Mouse (Mus musculus) heart, adult 8-10 months (tissue): ENCODE measurements around the gene Eya4. TPM values are rescaled to one million over a fixed set of nuclear protein-coding genes. Genes with fewer than 3 reads are reported as not detected.

ENCODE experiments used
- DNase-seq: peaks from one replicate; pipeline ENCODE4 v3.0.0; 2022; ENCODE audit warnings: low spot score
- total RNA-seq, 4 experiments: library from RNA; stranded (reverse); gene quantifications; 2 replicates each; pipeline ENCODE4 v1.2.4; 2022

Gene Eya4
- total RNA-seq, 4 experiments from 2014 or later: 0.11 to 0.57 (median 0.33) TPM

DNA sequence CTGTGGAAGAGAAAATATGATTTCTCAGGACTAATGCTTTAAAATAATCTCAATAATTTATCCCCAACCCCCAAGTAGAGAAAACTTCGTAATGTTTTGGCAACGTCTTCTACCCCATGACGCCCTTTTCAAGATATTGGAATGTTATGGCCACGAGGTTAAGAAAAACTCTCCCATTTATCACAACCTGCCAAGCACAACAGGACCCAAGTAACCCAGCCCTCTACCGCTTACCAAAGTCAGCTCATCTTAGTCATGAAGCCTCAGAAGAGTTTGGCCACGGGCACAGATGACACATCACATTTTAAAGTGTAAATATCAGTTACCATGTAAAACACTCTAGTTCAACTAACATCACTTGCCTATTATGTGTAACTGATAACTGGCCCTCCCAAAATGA is 117.2 kb downstream of the Eya4 start:
- DNase-seq: no peak

DNA sequence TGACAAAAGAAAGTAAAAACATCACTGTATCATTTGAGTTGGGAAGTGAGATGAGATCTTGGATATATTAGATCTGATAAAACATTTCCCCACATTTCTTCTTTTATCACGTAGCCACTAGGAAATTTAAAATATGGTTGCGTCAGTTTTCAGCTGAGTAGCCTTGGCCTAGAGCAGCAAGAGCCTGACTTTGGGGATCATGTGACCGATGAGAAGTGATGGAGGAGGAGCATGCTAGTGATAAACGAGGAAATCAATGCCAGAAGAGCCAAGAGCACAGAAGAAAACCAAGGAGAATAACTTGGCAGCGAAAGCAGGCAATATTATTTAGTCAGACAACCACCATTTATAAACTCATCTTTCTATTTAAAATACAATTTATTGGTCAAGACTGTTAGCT is 119.7 kb downstream of the Eya4 start:
- no peak for DNase-seq

DNA sequence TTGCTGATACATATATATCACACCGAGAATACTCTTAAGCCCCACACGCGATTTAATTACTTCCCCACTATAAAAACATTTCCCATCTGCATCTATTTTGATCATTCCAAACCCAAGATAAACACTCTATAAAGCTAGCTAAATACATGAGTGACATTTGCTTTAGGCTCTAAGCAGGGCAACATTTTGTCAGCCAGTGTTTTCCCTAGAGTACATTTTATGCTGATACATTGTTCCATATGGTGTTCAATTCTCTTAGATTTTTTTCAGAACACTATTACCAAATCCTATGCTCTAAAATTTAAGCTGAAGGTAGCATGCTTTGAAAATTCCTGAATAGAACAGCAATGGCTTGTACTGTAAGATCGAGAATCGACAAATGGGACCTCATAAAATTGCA is 127.2 kb downstream of the Eya4 start:
- DNase-seq: no peak

DNA sequence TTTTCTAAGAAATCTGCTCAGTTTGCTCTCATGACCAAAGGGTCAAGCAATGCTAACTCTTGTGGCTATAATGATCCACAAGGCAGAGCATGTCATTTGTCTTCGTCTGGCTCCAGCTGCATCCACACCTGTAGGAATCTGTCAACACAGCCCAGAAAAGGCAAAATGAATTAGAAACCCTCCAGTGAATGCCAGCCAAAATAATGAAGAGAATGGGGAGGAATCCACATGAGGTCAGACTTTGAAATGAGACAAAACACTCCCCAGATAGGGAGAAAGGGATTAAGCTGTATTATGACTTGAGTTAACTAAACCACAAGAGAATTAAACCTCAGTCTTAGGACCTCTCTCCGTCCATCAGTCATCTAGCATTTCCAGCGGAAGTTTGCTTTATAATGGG is 130.2 kb downstream of the Eya4 start:
- no peak for DNase-seq

DNA sequence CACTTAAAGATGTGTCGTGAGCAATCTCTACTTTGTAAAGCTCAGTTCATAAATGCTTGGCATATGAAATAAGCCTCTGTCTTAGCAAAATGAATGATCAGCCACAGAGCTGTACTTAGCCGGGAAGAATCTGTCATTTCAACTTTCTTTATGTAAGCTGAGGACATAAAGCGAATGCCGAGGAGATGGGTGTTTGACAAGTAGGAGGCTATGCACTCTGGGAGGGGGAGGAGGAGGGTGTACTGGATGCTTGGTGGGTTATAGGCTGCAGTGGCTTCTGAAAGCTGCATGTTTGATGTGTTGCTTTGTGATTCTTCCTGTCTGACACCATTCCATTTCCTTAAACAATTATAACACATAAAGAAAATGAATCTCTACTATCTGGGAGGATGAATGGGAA is 133.8 kb downstream of the Eya4 start:
- DNase-seq: no peak

DNA sequence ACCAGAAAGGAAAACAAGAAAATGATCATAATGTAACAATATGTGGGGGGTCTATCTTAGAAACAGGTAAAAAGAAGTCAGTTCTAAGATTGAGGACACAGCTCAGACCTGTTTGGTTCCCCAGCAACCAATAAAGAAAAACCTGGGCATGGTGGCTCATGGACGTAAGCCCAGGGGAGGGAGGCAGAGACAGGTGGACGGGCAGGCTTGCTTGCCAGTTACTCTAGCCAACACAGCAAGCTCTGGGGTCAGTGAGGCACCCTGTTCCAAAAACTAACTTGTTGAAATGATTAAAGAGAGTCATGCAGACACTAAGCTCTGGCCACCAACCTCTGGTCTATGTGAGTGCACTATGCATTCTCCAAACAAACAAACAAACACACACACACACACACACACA is 139.2 kb downstream of the Eya4 start:
- DNase-seq: no peak

DNA sequence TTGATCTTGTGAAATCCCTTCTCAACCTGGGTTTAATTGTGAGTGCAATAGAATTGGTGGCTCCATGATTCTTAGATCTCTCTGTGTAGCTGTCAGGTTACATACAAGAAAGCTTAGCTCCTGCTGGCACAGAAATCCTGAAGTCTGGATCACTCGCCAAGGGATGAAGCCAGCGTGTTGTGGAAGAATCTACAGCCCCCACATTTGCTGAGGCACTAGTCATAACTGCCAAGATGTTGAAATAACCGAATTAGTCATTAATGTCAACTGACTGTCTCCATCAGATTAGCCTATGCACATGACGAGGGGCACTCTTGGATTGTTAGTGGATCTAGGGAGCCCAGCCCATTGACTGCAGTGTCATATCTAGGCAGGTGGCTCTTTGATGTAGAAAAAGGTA is 146.7 kb downstream of the Eya4 start:
- DNase-seq: no peak

DNA sequence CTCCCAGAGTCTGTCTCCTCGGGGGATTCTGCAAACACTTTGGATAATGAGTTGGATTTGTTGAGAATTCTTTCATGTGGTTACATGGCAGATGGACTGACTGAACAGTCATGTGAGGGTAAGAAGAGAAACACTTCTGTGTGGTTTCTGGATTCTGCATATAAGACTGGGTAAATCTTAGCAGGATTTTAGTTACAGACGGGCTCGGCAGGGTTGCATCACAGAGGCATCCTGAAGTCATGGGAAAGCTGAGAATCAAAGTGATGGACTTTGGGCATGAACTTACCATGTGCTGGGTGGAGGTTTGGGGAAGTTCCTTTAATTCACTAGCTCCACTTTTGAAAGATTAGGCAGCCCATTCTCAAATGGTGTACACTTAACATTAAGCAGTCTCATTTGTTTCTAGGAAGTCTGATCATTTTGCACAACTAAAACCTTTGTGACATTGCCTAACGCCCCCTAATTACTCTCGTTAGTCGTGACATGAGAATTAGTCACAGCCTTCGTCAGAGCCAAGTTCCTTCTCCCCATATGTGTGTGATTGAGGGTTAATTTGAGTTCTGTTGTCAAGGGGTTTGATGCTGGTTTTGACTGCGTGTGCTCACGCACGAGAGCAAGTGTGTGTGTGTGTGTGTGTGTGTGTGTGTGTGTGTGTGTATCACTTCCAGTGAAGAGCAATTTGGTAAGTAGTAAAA is 147.3 kb downstream of the Eya4 start:
- no peak for DNase-seq

DNA sequence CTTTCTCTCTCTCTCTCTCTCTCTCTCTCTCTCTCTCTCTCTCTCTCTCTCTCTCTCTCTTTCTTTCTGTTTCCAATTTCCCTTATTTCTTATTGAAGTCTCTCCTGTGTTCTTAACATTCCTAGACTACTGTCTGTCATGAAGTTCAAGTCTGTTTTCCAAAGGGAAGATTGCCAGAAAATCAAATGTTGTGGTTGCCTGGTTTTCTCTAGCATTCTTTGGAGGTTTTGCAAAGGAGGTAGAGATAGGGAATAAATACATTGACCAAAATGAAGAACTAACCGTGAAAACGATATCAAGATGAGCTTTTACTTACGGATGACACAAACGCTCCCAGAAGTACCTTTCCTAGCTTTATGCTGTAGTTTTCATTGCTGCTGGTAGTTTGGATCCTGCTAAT is 148.0 kb downstream of the Eya4 start:
- no peak for DNase-seq

DNA sequence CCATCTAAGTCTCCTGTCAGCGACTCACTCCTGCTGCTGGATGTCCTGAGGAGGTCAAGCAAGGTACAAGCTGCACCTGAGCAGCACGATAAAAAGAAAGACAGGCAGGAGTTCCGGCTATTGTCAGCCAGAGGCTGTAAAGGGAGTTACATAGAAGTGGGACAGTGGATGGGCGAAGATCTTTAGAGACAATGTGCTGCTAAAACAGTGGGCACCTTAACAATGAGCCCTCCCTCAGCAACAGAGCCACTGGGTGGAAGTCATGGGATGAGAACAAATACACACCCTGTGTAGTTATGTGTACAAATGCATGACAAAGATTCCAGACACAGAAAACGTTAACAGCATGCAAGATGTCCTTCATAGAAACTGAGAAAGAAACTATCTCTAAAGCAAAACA is 152.3 kb downstream of the Eya4 start:
- no peak for DNase-seq

DNA sequence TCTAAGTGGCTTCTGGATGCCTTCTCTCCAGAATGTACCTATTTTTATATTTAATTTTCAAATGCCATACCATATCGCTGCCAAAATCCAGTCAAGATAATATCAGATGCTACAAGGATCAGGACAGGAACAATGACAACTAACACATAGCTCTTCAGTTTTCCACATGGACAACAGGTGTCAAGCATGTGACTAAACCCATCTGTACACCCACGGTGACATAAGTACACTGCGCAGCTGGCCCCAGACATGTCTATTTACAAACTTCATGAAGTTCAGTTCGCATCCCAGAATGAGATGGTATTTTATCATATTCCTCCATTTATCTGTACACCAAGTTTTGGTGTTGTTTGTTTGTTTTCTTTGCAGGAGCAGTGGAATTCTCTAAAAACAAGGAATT is 154.2 kb downstream of the Eya4 start:
- no peak for DNase-seq

DNA sequence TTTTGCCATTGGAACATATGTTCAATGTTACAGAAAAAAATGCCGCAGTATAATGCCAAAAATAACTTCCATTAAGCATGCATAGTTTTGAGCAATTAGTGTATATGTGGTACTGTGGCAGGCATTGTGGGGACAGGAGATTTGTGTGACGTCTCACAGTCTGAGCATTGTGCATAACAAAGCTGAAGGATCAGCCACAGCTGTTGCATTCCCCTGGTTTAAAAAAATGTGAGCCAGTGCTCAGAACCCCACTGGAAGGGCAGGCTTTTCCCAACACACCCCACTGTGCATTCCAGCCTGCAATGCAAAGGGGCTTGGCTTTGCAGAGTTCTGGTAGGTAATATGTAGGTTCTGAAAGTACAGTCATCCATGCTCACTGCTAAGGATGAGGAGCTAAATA is 155.2 kb downstream of the Eya4 start:
- no peak for DNase-seq

DNA sequence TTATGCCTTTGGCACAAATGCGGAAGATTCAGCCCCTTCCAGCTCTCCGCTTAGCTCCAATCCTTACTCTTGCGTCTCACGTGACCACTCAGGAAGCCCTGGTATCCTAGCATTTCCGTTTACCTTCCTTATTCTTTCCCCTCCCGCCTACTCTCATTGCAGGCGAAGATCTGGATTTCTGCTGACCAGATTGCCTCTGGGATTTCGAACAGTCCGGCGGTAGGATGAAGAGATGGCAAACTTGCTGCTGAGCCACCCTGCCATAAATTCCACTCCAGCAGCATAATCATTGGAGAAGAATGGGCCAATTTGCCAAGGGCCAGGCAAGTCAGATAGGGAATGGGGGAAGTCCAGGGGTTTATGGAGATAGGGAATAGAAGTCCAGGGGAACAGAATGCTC is 160.8 kb downstream of the Eya4 start:
- DNase-seq: no peak

DNA sequence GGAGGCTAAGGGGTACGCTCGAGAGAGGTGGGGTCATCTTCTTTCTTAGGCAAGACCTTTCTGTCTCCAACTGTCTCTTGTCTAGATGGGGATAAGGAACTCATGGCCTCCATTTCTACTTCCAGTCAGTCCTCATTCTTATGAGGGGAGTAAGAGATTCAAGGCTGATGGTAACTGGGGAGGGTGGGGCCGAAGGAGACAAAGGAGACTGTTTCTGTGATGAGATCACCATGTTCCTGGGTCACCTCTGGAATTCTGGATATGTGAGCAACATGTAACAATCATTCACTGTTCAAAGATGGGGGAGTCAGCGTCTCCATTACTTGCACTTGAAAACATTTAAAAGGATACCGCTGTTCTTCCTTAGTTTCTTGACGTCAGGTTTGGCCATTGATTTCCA is 165.2 kb downstream of the Eya4 start:
- no peak for DNase-seq

DNA sequence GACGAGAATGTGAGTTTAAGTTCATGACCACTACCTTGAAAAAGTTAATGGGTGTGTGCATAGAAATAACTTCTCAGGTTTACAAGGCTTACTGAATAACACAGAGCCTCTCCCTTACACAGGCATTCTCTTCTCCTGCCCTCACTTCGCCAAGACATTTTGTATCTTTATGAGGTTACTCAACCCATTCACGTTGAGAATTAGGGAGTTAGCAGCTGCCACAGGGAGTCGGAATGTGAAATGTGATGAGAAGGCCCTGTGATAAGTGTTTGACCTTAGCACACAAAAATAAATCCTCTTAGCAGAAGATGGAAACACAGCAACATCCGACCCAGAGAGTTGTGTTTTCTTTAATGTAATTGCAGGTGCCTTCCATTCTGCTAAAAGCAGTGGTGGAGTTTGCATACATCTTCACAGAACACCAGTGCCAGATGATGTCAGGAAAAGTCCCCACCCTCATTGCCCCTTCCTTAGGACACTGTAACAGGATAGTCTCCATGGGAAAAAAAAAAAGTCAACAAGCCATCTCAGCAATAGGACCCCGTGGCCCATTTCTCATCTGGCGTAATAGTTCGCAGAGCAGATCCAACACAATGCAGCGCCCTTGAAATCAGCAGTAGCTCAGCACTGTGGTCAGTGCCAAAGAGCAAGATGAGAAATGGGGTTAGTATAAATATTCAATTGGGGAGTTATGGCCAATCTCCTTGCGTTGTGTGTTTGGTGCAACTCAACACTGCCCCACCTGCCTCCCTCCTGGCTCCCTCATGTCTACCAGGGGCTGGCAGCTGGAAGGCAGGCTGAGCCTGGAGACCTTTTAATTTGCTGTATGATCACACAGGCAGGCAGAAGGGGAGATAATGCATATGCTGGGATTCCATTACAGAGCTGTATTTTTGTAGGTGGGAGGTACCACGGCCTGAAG is 168.8 kb downstream of the Eya4 start:
- no peak for DNase-seq

DNA sequence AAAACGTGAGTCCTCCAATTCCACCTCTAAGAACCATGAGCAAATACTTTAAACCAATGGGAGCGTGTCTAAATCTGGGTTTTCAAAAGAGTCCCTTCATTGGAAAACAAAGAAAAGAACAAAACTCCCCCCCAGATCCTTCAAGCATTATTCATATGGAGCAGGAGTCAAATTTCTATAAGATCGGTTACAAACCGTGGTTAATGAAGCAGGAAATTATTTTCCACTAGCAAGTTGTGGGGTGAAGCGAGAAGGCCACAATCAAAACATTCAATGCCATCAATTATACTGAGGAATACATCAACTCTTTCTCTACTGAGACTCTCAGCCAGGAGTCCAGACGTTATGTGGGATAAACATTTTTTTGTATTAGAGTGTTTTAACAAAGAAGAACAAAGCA is 171.3 kb downstream of the Eya4 start:
- DNase-seq: no peak

DNA sequence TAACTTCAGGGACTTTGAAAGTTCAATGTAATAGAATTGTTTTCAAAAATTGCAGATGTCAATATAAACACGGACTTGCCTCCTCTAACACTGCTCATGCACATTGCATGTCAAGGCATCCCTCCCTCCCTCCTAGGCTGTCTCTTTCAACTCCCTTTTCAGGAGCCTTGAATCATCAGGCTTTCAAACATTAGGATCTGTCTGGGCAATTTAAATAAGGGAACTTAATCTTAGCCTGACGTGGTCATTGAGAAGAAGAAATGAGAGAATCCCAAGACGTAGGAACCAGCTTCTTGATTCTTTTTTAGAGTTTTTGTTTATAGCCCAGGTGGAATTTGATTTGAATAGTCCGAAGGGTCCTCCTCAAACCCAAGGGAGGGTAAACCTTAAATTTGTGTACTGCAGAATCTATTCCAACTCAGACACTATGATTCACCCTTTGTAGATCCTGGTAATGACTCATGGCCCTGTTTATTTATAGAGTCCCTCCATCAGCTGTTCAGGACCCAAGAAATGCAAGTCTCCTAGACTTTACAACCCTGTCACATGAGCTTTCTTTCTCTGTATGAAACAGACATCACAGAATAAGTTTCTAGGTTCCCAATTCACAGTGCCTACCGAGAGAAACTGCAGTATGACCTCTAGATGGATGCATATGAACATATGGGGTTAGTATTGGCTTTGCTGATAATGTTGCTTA is 173.1 kb downstream of the Eya4 start:
- DNase-seq: no peak

DNA sequence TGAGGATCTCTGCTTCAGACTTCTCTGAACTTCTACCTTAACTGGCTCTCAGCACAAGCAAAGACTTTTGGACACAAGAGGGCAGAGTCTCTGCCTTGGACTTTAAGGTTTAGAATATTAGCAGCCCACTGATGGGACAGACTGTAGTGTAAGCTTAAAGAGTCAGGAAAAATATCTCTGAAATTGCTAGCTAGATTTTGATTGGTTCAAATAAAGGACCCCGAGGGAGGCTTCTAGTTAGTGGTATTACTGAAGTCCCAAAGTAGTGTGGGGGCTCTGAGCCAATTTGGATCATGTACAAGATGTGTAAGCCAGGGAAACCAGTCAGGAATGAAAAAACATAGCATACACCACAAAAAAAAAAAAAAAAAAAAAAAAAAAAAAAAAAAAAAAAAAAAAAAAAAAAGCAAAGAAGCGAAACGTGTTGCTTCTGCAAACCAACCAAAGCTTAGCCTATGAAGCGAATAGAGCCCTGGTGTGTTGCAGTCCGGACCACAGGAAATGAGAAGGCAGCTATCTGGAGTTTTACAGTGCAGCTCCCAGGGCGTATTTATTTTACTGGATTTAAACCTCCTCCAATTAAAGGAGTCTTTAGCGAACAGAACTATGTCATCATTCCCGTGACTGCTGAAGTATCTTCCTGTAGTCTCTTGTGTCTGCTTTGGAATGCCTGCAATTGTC is 173.8 kb downstream of the Eya4 start:
- DNase-seq: peak; percentile 3

DNA sequence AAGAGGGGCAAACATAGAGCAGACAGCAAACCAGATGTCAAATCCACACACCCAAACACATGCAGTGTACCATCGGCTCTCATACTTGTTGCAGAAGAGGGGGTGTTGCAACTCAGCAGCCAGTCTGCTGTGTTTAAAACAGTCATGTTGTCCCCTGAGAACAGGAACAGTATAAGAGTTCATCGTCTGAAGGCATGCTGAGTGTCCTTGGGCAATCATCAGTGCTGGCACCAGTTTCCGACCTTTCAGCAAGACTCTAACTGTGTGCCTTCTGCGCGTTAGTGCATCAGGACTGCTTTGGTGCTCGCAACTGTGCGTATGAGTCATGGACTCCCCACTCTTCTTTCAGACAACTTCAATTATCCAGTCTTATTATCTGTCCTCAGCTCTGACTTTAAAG is 179.0 kb downstream of the Eya4 start:
- no peak for DNase-seq

DNA sequence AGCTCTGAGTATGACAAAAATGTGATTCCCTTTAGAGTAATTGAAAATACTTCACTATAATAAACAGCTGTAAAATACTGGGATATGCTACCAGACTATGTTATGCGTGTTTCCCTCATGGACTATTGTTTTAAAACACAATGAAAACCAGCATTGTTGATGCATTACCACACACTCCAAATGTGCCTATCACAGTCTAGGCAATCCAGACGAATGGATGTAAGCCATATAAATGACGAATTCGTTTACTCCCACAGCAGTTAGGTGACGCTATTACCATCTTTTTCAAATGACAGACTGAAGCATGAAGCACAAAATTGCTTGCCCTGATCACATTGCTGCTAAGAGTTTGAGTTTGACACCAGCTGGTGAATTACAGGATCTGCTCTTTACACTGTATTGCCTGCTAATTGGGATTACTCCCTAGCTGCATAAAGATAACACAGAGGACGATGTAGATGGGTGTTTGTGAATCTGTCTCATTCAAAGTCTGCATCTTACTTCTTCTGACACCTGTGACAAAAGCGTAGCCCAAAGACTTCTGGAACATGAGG is 185.4 kb downstream of the Eya4 start:
- no peak for DNase-seq

DNA sequence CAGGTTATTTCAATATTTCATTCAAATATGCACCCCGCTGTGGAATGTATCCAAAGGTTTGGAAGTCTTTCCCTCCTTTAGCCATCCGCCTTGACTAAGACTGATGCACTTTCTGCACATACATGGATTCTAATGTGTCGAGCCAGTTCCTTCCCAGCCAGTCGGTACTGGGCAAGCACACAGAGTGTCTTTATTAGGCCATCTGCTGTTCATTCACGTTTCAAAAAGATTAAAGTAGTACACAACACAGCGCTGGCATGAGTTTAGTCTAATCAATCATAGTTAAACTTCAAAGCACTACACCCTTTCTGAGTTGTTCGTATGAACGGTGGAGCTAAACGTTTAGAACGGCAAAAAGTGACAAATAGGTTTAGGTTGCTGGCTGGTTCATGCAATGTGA is 190.7 kb downstream of the Eya4 start:
- DNase-seq: no peak

DNA sequence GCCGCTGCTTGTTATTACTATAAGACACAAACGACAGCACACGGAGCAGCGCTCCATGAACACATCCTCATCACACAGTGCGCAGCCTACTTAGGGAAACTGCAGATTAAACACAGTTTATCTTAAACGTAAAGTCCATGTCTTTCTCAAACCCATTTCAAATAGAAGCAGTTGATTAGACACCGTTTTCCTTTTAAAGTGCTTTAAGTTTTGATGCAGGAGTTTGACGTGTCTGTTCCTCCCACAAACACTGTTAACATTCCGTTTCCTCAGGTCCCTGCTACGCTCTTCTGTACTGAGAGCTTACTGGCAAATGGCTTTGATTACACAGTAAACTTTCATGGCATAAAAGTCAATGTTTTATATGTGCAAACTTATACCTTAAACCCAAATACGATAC is 191.4 kb downstream of the Eya4 start:
- DNase-seq: no peak
